Mouse (Mus musculus): Measurements from ENCODE around the gene Zfp451. TPM values are rescaled to one million over a fixed set of nuclear protein-coding genes. Genes with fewer than 3 reads are reported as not detected.
"Not testable (repeated sequence)": the region's sequence is repeated elsewhere in the genome, so short reads cannot be mapped to it uniquely, and the experiment has no call there.

The Zfp451 gene
- polyA plus RNA-seq, 1 experiment from 2014 or later = 23.3 TPM

GRCm38 (mm10) chr1:33754089-33754488 is 60.3 kb downstream of the Zfp451 start:
- Histone ChIP-seq H3K4me2 (ENCODE audit: low read depth, low read length) (no peak overlapping the region), H3K4me1 (replicated peaks; ENCODE audit: control insufficient read depth, insufficient read depth, low read length) (peaks cover 17% of the 10 kb centered on the region), H3K9me3 (ENCODE audit: control insufficient read depth, low read length) (no peaks in the 10 kb centered on the region), H3K4me3 (ENCODE audit: low read length) (no peak overlapping the region), H3K36me3 (ENCODE audit: control insufficient read depth, insufficient read depth, low read length) (no peaks in the 10 kb centered on the region), H3K9ac (ENCODE audit: low read length) (no peak overlapping the region), H3K27me3 (ENCODE audit: control insufficient read depth, insufficient read depth, low read depth, low read length) (no peaks in the 10 kb centered on the region), H3K27ac (ENCODE audit: low read length) (no peak overlapping the region)
- 87% methylated on average over 17 of the region's 17 CpGs for WGBS
- ATAC-seq (ENCODE audit: low read depth) = no peak

GRCm38 (mm10) chr1:33751283-33751682 is 63.1 kb downstream of the Zfp451 start:
- no peak overlapping the region for H3K27ac ChIP-seq (ENCODE audit: low read length)

GRCm38 (mm10) chr1:33749709-33750108 is 64.7 kb downstream of the Zfp451 start:
- ATAC-seq (ENCODE audit: low read depth); H3K9ac ChIP-seq (ENCODE audit: low read length); H3K9me3 ChIP-seq (ENCODE audit: control insufficient read depth, low read length); H3K36me3 ChIP-seq (ENCODE audit: control insufficient read depth, insufficient read depth, low read length); H3K4me3 ChIP-seq (ENCODE audit: low read length); H3K27ac ChIP-seq (ENCODE audit: low read length); H3K27me3 ChIP-seq (ENCODE audit: control insufficient read depth, insufficient read depth, low read depth, low read length); H3K4me1 ChIP-seq (replicated peaks; ENCODE audit: control insufficient read depth, insufficient read depth, low read length); H3K4me2 ChIP-seq (ENCODE audit: low read depth, low read length): not testable (repeated sequence)
- 89% methylated on average over 3 of the region's 4 CpGs for WGBS

More at GRCm38 (mm10) chr1:33751283-33751682, 63.1 kb downstream of the Zfp451 start:
- no peak overlapping the region for H3K4me2 ChIP-seq (ENCODE audit: low read depth, low read length)
- H3K36me3 ChIP-seq (ENCODE audit: control insufficient read depth, insufficient read depth, low read length) = no peaks in the 10 kb centered on the region
- H3K9ac ChIP-seq (ENCODE audit: low read length) = no peak overlapping the region
- ATAC-seq (ENCODE audit: low read depth) = no peak
- peaks cover 5% of the 10 kb centered on the region for H3K4me1 ChIP-seq (replicated peaks; ENCODE audit: control insufficient read depth, insufficient read depth, low read length)
- no peaks in the 10 kb centered on the region for H3K27me3 ChIP-seq (ENCODE audit: control insufficient read depth, insufficient read depth, low read depth, low read length)
- H3K4me3 ChIP-seq (ENCODE audit: low read length) = no peak overlapping the region
- no peaks in the 10 kb centered on the region for H3K9me3 ChIP-seq (ENCODE audit: control insufficient read depth, low read length)
- WGBS = 87% methylated on average over 10 of the region's 10 CpGs

GRCm38 (mm10) chr1:33749109-33749508 is 65.3 kb downstream of the Zfp451 start:
- no peaks in the 10 kb centered on the region for H3K9me3 ChIP-seq (ENCODE audit: control insufficient read depth, low read length)
- 94% methylated on average over 11 of the region's 11 CpGs for WGBS
- H3K4me1 ChIP-seq (replicated peaks; ENCODE audit: control insufficient read depth, insufficient read depth, low read length) = no peaks in the 10 kb centered on the region
- no peak overlapping the region for H3K4me3 ChIP-seq (ENCODE audit: low read length)
- no peak overlapping the region for H3K4me2 ChIP-seq (ENCODE audit: low read depth, low read length)
- no peak overlapping the region for H3K9ac ChIP-seq (ENCODE audit: low read length)
- H3K27me3 ChIP-seq (ENCODE audit: control insufficient read depth, insufficient read depth, low read depth, low read length) = no peaks in the 10 kb centered on the region
- H3K27ac ChIP-seq (ENCODE audit: low read length) = no peak overlapping the region
- H3K36me3 ChIP-seq (ENCODE audit: control insufficient read depth, insufficient read depth, low read length) = peaks cover 2% of the 10 kb centered on the region; the same call in 1 of the 2 replicates
- no peak for ATAC-seq (ENCODE audit: low read depth)

- Histone ChIP-seq H3K9ac (ENCODE audit: low read length) (no peak overlapping the region), H3K4me2 (ENCODE audit: low read depth, low read length) (no peak overlapping the region), H3K4me1 (replicated peaks; ENCODE audit: control insufficient read depth, insufficient read depth, low read length) (no peaks in the 10 kb centered on the region), H3K4me3 (ENCODE audit: low read length) (no peak overlapping the region), H3K9me3 (ENCODE audit: control insufficient read depth, low read length) (no peaks in the 10 kb centered on the region), H3K27me3 (ENCODE audit: control insufficient read depth, insufficient read depth, low read depth, low read length) (no peaks in the 10 kb centered on the region), H3K27ac (ENCODE audit: low read length) (no peak overlapping the region), H3K36me3 (ENCODE audit: control insufficient read depth, insufficient read depth, low read length) (peaks cover 2% of the 10 kb centered on the region; the same call in 1 of the 2 replicates)
- 96% methylated on average over 4 of the region's 4 CpGs for WGBS
- no peak for ATAC-seq (ENCODE audit: low read depth)
Measured at GRCm38 (mm10) chr1:33745901-33746300, 68.5 kb downstream of the Zfp451 start.

- WGBS = 94% methylated on average over 9 of the region's 9 CpGs
- not testable (repeated sequence) for H3K27ac ChIP-seq (ENCODE audit: low read length); ATAC-seq (ENCODE audit: low read depth); H3K36me3 ChIP-seq (ENCODE audit: control insufficient read depth, insufficient read depth, low read length); H3K4me1 ChIP-seq (replicated peaks; ENCODE audit: control insufficient read depth, insufficient read depth, low read length); H3K4me2 ChIP-seq (ENCODE audit: low read depth, low read length); H3K9ac ChIP-seq (ENCODE audit: low read length); H3K9me3 ChIP-seq (ENCODE audit: control insufficient read depth, low read length); H3K27me3 ChIP-seq (ENCODE audit: control insufficient read depth, insufficient read depth, low read depth, low read length); H3K4me3 ChIP-seq (ENCODE audit: low read length)
Measured at GRCm38 (mm10) chr1:33744815-33745214, 69.6 kb downstream of the Zfp451 start.

GRCm38 (mm10) chr1:33742903-33743302 is 71.5 kb downstream of the Zfp451 start:
- 21% methylated on average over 8 of the region's 8 CpGs for WGBS
- ATAC-seq (ENCODE audit: low read depth) = no peak
- no peak overlapping the region for H3K4me3 ChIP-seq (ENCODE audit: low read length)
- H3K4me1 ChIP-seq (replicated peaks; ENCODE audit: control insufficient read depth, insufficient read depth, low read length) = no peaks in the 10 kb centered on the region
- no peaks in the 10 kb centered on the region for H3K9me3 ChIP-seq (ENCODE audit: control insufficient read depth, low read length)
- no peaks in the 10 kb centered on the region for H3K27me3 ChIP-seq (ENCODE audit: control insufficient read depth, insufficient read depth, low read depth, low read length)
- no peak overlapping the region for H3K4me2 ChIP-seq (ENCODE audit: low read depth, low read length)
- no peak overlapping the region for H3K27ac ChIP-seq (ENCODE audit: low read length)
- H3K36me3 ChIP-seq (ENCODE audit: control insufficient read depth, insufficient read depth, low read length) = peaks cover 8% of the 10 kb centered on the region
- no peak overlapping the region for H3K9ac ChIP-seq (ENCODE audit: low read length)

- Histone ChIP-seq H3K9ac (ENCODE audit: low read length) (no peak overlapping the region), H3K9me3 (ENCODE audit: control insufficient read depth, low read length) (no peaks in the 10 kb centered on the region), H3K27me3 (ENCODE audit: control insufficient read depth, insufficient read depth, low read depth, low read length) (no peaks in the 10 kb centered on the region), H3K4me2 (ENCODE audit: low read depth, low read length) (no peak overlapping the region), H3K36me3 (ENCODE audit: control insufficient read depth, insufficient read depth, low read length) (peaks cover 19% of the 10 kb centered on the region), H3K4me3 (ENCODE audit: low read length) (no peak overlapping the region), H3K27ac (ENCODE audit: low read length) (no peak overlapping the region), H3K4me1 (replicated peaks; ENCODE audit: control insufficient read depth, insufficient read depth, low read length) (no peaks in the 10 kb centered on the region)
- 27% methylated on average over 12 of the region's 12 CpGs for WGBS
- peak; percentile 70; the same call in 1 of the 2 replicates for ATAC-seq (ENCODE audit: low read depth)
Measured at GRCm38 (mm10) chr1:33739302-33739701, 75.1 kb downstream of the Zfp451 start.

GRCm38 (mm10) chr1:33738681-33739278 is 75.6 kb downstream of the Zfp451 start:
- no peak overlapping the region for H3K9ac ChIP-seq (ENCODE audit: low read length)
- ATAC-seq (ENCODE audit: low read depth) = no peak
- H3K9me3 ChIP-seq (ENCODE audit: control insufficient read depth, low read length) = no peaks in the 10 kb centered on the region
- no peak overlapping the region for H3K4me2 ChIP-seq (ENCODE audit: low read depth, low read length)
- no peak overlapping the region for H3K4me3 ChIP-seq (ENCODE audit: low read length)
- no peaks in the 10 kb centered on the region for H3K4me1 ChIP-seq (replicated peaks; ENCODE audit: control insufficient read depth, insufficient read depth, low read length)
- no peak overlapping the region for H3K27ac ChIP-seq (ENCODE audit: low read length)
- H3K36me3 ChIP-seq (ENCODE audit: control insufficient read depth, insufficient read depth, low read length) = peaks cover 19% of the 10 kb centered on the region
- WGBS = 85% methylated on average over 11 of the region's 11 CpGs
- H3K27me3 ChIP-seq (ENCODE audit: control insufficient read depth, insufficient read depth, low read depth, low read length) = no peaks in the 10 kb centered on the region

GRCm38 (mm10) chr1:33738281-33738680 is 76.1 kb downstream of the Zfp451 start:
- ATAC-seq (ENCODE audit: low read depth) = no peak
- H3K4me3 ChIP-seq (ENCODE audit: low read length) = no peak overlapping the region
- no peak overlapping the region for H3K9ac ChIP-seq (ENCODE audit: low read length)
- WGBS = 90% methylated on average over 11 of the region's 11 CpGs
- no peaks in the 10 kb centered on the region for H3K27me3 ChIP-seq (ENCODE audit: control insufficient read depth, insufficient read depth, low read depth, low read length)
- H3K4me2 ChIP-seq (ENCODE audit: low read depth, low read length) = no peak overlapping the region
- no peak overlapping the region for H3K27ac ChIP-seq (ENCODE audit: low read length)
- peaks cover 19% of the 10 kb centered on the region for H3K36me3 ChIP-seq (ENCODE audit: control insufficient read depth, insufficient read depth, low read length)
- H3K4me1 ChIP-seq (replicated peaks; ENCODE audit: control insufficient read depth, insufficient read depth, low read length) = no peaks in the 10 kb centered on the region
- H3K9me3 ChIP-seq (ENCODE audit: control insufficient read depth, low read length) = no peaks in the 10 kb centered on the region

Measured in lung, embryonic 16.5 days (tissue).